Mouse (Mus musculus) gastrocnemius, adult 8-10 months (tissue): ENCODE data around the gene Bola1. TPM values are rescaled to one million over a fixed set of nuclear protein-coding genes. Genes with fewer than 3 reads are reported as not detected.
"Not testable (repeated sequence)": the region's sequence is repeated elsewhere in the genome, so short reads cannot be mapped to it uniquely, and the experiment has no call there.

Experiments used
- DNase-seq, 2 experiments: peaks; one replicate each; pipeline ENCODE4 v3.0.0; 2022; ENCODE audit warnings: low spot score in 2 of 2
- total RNA-seq, 4 experiments: library from RNA; stranded (reverse); gene quantifications; 2 replicates each; pipeline ENCODE4 v1.2.4; 2022

Bola1 gene
- total RNA-seq, 4 experiments from 2014 or later: 21.8 to 30.6 (median 25.6) TPM

GRCm38 (mm10) chr3:96181510-96182381, 37.8 kb downstream of the Bola1 start:
- DNase-seq: no peak

- DNase-seq: no peak
Measured at GRCm38 (mm10) chr3:96180727-96181477, 38.6 kb downstream of the Bola1 start, which contains the start of gene Sv2a. TSS of gene Sv2a (plus strand) at chr3:96181151.

DNA sequence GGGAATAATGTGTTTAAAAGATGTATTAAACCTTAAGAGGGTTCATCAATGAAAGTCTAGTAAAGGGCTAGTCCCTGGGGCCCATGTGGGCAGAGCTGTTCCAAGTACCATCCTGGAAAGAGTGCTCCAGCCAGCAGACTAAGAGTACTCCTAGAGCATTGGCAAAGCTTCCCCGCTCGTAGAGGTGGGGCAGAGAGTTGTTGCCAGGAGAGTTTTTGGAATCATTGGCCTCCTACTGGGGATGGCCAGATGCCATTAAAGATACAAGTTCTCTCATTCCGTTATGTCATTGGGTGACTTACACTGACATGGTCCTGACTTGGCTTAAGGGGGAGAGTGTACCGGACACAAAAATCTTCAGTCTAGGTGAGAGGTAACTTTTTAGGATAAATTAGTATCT, 40.0 kb downstream of the Bola1 start:
- DNase-seq: peak; percentile 32 to 52

DNA sequence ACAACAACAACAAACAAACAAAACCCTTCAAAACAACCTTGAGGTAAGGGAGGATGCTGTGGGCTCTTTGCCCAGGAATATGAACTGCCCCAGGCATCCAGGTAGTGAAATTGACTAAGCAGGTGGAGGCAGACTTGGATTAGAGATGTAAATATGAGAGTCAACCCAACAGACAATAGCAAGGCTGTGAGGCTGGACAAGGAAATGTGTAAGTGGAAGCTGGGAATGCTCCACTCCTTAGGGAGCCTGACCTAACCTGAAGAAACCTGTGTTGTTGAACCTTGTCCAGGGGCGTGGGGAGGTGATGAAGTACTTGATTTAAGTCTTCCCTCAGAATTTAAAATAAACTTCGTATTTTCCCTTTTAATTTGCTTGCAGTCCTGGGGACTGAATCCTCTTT, 40.6 kb downstream of the Bola1 start:
- DNase-seq: no peak

- DNase-seq: no peak
Measured at GRCm38 (mm10) chr3:96178427-96178826, 41.1 kb downstream of the Bola1 start.

- DNase-seq: no peak
Measured at GRCm38 (mm10) chr3:96175251-96175650, 44.3 kb downstream of the Bola1 start.

GRCm38 (mm10) chr3:96174042-96174441, 45.5 kb downstream of the Bola1 start:
- DNase-seq: not testable (repeated sequence)

DNA sequence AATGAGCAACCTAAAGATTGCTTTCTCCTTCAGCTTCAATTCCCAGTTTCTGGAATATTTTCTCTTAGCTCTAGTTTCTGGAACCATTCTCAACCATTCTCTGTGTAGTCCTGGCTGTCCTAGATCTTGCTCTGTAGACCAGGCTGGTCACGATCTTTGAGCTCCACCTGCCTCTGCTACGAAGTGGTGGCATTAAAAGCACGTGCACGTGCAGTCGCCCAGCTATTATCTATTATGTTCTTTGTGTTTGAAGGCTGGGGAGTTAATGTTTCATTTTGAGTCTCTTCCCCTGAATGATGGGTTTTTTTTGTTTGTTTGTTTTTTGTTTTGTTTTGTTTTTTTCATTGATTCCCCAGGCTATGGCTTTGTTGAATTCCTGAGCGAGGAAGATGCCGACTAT, 46.3 kb downstream of the Bola1 start:
- no peak for DNase-seq

- peak; percentile 67 to 75 for DNase-seq
Measured at GRCm38 (mm10) chr3:96172197-96173178, 47.0 kb downstream of the Bola1 start, which contains the start of gene Sf3b4. TSS of gene Sf3b4 (plus strand) at chr3:96172332.

DNA sequence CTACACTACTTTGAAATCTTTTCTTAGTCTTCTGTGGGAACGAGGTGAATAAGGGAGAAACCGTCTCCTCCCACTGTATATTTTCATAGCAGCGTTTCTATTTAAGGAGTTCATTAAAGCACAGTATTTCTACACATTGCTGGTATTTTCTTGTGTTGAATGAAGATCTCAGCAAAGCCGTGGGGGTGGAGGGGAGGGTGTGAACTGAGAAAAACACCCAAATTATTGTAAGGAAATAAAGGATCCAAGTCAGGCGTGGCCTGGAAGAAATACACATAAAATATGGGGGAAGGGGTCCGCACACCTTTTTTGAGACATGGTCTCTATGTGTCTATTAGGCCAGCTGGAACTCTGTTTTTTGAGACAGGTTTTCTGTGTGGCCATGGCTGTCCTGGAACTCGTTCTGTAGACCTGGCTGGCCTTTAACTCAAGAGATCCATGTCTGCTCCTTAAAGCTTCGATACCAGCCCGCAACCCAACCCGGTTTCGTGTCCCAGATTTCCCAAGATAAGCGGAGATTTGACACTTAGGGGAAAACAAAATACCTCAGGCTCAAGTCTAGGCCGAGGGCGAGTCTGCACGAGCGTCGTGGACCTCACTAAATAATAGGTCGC, 47.8 kb downstream of the Bola1 start:
- DNase-seq: no peak

DNA sequence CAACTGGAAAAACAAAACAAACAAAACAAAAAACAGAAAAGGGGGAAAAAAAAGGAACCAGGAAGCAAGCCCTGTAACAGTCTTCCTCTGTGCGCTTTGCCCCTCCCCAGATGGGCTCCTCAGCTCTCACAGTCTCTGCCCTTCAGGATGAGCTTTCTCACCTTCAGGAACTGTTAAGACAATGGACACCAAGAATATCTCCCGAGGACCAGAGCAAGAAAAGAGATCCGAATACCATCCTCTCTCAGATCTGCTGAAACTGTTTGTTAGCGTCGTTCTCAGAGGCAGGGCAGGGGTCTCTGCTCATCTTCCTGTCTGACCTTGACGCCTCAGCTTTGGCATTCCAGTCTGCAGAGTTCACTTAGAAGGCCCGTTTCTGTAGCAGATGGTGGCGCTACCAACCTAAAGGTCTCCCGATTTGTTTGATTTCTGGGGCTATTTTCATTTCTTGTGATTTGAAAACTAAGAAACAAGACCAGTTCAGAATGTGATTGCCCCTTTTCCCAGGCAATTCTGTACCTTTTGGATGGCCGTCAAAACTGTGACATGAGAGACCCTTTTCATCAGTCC, 48.4 kb downstream of the Bola1 start:
- DNase-seq: no peak

- DNase-seq: no peak
Measured at GRCm38 (mm10) chr3:96170276-96170675, 49.2 kb downstream of the Bola1 start.

DNA sequence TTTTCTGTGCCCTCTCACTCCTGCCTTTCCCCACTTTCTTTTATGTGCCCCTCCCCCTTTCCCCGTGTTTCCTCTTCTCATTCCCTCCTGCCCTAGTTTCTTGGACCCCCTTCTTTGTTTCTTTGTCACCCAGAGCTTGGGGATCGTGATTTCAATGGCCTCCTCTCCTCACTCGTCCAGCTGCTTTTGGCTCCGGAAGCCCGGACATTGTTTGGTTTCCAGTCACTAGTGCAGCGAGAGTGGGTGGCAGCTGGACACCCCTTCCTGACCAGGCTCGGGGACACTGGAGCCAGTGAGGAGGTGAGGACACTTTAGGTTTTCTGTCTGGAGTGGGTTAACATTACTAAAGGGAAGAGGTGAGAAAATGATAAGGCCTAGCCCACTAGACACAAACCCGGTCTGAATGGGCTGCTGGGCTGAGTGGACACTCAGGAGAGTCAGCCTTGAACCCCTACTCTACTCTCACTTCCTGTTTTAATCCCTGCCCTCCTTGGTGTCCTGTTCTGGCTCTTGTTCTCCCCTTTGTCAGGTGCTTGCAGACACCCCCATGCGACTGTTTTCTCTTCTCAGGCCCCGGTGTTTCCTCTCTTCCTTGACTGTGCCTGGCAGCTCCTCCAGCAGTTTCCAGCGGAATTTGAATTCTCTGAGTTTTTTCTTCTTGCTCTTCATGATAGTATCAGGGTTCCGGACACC, 50.9 kb downstream of the Bola1 start:
- DNase-seq: no peak

DNA sequence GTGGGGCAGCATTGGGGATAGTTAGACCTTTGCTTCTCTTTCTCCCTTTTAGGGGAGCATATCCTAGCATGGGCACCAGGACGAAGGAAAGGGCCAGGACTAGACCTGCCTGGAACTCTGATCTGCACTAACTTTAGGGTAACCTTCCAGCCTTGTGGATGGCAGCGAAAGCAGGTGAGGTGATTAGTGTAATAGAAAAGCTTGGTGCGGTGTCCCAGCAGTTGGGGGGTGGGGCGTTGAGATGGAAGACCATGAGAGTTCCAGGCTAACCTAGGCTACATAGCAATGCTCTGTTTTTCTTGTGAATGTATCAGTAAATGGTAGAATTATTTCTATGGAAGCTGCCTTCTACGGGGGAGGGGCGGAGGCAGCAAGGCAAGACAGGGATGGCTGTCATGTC, 56.5 kb downstream of the Bola1 start:
- DNase-seq: no peak

- DNase-seq: no peak
Measured at GRCm38 (mm10) chr3:96161869-96162840, 57.4 kb downstream of the Bola1 start, which contains the start of gene Mtmr11. TSS of gene Mtmr11 (plus strand) at chr3:96162004.

GRCm38 (mm10) chr3:96160803-96161516, 58.5 kb downstream of the Bola1 start:
- peak; percentile 34 to 35 for DNase-seq

DNA sequence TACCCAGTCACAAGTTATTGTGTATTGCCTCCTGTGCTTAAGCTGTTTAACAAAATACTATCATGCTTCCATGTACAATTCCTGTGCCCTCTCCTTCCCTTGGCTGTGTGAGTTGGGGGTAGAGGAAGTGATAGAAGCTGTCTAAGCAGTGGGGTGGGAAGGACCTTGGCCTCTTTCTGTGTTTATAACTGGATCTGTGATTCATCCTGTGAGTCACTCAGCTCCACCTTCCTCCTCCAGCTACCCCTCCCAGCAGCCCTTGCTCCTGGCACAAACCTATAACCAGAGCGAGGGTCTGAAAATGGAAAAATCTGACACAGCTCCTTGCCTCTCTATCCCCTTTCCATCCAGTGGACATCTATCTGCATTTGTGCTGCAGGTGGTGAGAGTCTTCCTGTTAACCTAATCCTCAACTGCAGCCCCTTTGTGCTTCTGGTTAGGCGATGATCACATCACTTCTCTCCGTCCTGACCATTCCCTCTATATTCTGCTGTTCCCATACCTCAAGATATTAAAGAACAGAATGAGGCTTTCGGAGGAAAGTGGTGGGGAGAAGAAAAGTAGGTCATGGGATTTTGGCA, 59.2 kb downstream of the Bola1 start:
- DNase-seq: peak; percentile 47 to 48
